Mouse (Mus musculus) forebrain, embryonic 12.5 days (tissue): ENCODE data around the gene Ednra. TPM values are rescaled to one million over a fixed set of nuclear protein-coding genes. Genes with fewer than 3 reads are reported as not detected.
"Not testable (repeated sequence)": the region's sequence is repeated elsewhere in the genome, so short reads cannot be mapped to it uniquely, and the experiment has no call there.

ENCODE experiments used
- ATAC-seq: fragments of 200-750 bp; cut with Nextera tagmentation; 2 replicates; pipeline ENCODE4 v1.8.0; 2017; ENCODE audit warnings: moderate TSS enrichment; ENCODE audit not compliant: low FRiP score
- H3K27ac ChIP-seq: fragments of 300-500 bp; sonication (generic); 2 replicates; pipeline ENCODE4 v1.5.1; 2016; ENCODE audit warnings: mild to moderate bottlenecking
- H3K27me3 ChIP-seq: fragments of 300-500 bp; sonication (generic); 2 replicates; pipeline ENCODE4 v1.6.1; 2016; ENCODE audit warnings: mild to moderate bottlenecking
- H3K36me3 ChIP-seq: fragments of 300-500 bp; sonication (generic); replicated peaks from 2 replicates; pipeline ENCODE4 v1.6.1; 2016; ENCODE audit warnings: mild to moderate bottlenecking
- H3K4me1 ChIP-seq: fragments of 300-500 bp; sonication (generic); 2 replicates; pipeline ENCODE4 v1.6.1; 2016
- H3K4me2 ChIP-seq: fragments of 300-500 bp; sonication (generic); 2 replicates; pipeline ENCODE4 v1.6.1; 2016; ENCODE audit warnings: mild to moderate bottlenecking, moderate library complexity
- H3K4me3 ChIP-seq: fragments of 300-500 bp; sonication (generic); replicated peaks from 2 replicates; pipeline ENCODE4 v1.5.1; 2016; ENCODE audit warnings: mild to moderate bottlenecking
- H3K9ac ChIP-seq: fragments of 300-500 bp; sonication (generic); 2 replicates; pipeline ENCODE4 v1.6.1; 2016; ENCODE audit warnings: mild to moderate bottlenecking
- H3K9me3 ChIP-seq: fragments of 300-500 bp; sonication (generic); 2 replicates; pipeline ENCODE4 v1.6.1; 2016
- WGBS: fragments of 180-500 bp; shearing (Covaris S2); methylation state at CpG from one replicate; pipeline ENCODE4 v1.1.7; 2016; 5-methylcytosine and 5-hydroxymethylcytosine counted together
- polyA plus RNA-seq: library from polyadenylated mRNA; unstranded; fragments of >200 nt; fragmentation: Nextera tagmentation; extraction: Ambion mirVana; gene quantifications from 2 replicates; pipeline ENCODE4 v1.2.1, GENCODE M21; 2016

The Ednra gene
- polyA plus RNA-seq, 1 experiment from 2014 or later, result 11.9 TPM

DNA sequence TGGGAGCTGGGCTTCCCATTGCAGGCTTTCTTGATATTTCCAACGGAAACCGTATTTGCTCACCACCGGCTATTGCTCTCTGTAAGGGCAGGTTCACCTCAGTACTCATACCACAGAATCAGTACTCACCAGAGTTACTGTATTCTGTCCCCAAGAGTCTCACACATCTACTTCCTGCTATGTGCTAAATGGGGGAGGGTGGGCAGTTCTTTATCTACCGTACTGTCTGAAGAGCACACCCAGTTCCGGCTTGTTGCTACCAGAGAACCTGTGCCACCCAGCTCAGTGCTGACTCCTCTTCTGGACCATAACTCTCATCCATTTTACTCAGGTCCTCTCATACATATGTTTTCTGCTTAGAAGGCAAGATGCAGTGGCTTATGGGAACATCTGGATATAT lies 10.6 kb downstream of the Ednra start:
- no peak for ATAC-seq
- Histone ChIP-seq H3K4me1 (no peaks in the 10 kb centered on the region), H3K4me3 (no peak overlapping the region), H3K9me3 (no peaks in the 10 kb centered on the region), H3K36me3 (no peaks in the 10 kb centered on the region), H3K4me2 (no peak overlapping the region), H3K9ac (no peak overlapping the region), H3K27me3 (no peaks in the 10 kb centered on the region), H3K27ac (no peak overlapping the region)
- 88% methylated on average over 5 of the region's 5 CpGs for WGBS

DNA sequence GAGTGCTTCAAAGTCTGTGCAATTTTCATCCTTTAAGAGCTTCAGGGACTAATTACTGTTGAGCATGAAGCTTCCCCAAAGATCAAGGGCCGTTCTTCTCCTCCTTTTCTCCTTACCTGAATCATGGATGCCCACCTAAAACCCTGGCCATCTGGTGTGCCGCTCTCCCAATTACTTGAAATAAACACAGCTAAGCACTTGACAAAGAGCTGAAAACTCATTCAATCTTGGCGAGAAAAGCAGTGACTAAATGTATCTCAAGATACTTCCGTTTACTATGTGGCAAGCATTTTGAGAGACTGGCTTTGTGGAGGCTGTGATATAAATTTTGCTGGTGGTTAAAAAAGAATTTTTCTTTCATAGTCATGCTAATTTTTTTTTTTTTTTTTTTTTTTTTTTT lies 19.5 kb downstream of the Ednra start:
- H3K9ac ChIP-seq, result no peak overlapping the region
- WGBS, result 86% methylated on average over 4 of the region's 4 CpGs
- H3K27ac ChIP-seq, result no peak overlapping the region
- no peak for ATAC-seq
- no peaks in the 10 kb centered on the region for H3K27me3 ChIP-seq
- no peaks in the 10 kb centered on the region for H3K4me1 ChIP-seq
- H3K4me3 ChIP-seq, result no peak overlapping the region
- H3K36me3 ChIP-seq, result no peaks in the 10 kb centered on the region
- no peaks in the 10 kb centered on the region for H3K9me3 ChIP-seq
- H3K4me2 ChIP-seq, result no peak overlapping the region

- Histone ChIP-seq H3K27me3 (no peaks in the 10 kb centered on the region), H3K9ac (no peak overlapping the region), H3K9me3 (no peaks in the 10 kb centered on the region), H3K4me2 (no peak overlapping the region), H3K4me3 (no peak overlapping the region), H3K27ac (no peak overlapping the region), H3K36me3 (no peaks in the 10 kb centered on the region), H3K4me1 (no peaks in the 10 kb centered on the region)
- WGBS, result 53% methylated on average over 10 of the region's 10 CpGs
- no peak for ATAC-seq
These were observed 26.2 kb downstream of the Ednra start for GRCm38 (mm10) chr8:77698028-77698427.

GRCm38 (mm10) chr8:77696182-77696581 lies 28.1 kb downstream of the Ednra start:
- Histone ChIP-seq H3K27me3 (no peaks in the 10 kb centered on the region), H3K9ac (no peak overlapping the region), H3K4me1 (no peaks in the 10 kb centered on the region), H3K4me2 (no peak overlapping the region), H3K4me3 (no peak overlapping the region), H3K27ac (no peak overlapping the region), H3K36me3 (no peaks in the 10 kb centered on the region), H3K9me3 (no peaks in the 10 kb centered on the region)
- 88% methylated on average over 4 of the region's 4 CpGs for WGBS
- no peak for ATAC-seq

- H3K4me1 ChIP-seq, result no peaks in the 10 kb centered on the region
- no peak overlapping the region for H3K4me3 ChIP-seq
- H3K4me2 ChIP-seq, result no peak overlapping the region
- ATAC-seq, result no peak
- WGBS, result 50% methylated on average over 5 of the region's 5 CpGs
- no peak overlapping the region for H3K9ac ChIP-seq
- no peak overlapping the region for H3K27ac ChIP-seq
- H3K9me3 ChIP-seq, result no peaks in the 10 kb centered on the region
- H3K36me3 ChIP-seq, result no peaks in the 10 kb centered on the region
- no peaks in the 10 kb centered on the region for H3K27me3 ChIP-seq
These were observed 28.7 kb downstream of the Ednra start for GRCm38 (mm10) chr8:77695486-77696058.

- Histone ChIP-seq H3K9me3 (no peaks in the 10 kb centered on the region), H3K4me2 (no peak overlapping the region), H3K9ac (no peak overlapping the region), H3K27me3 (no peaks in the 10 kb centered on the region), H3K4me3 (no peak overlapping the region), H3K4me1 (no peaks in the 10 kb centered on the region), H3K36me3 (no peaks in the 10 kb centered on the region), H3K27ac (no peak overlapping the region)
- no peak for ATAC-seq
- WGBS, result 85% methylated on average over 3 of the region's 3 CpGs
These were observed 29.2 kb downstream of the Ednra start for GRCm38 (mm10) chr8:77695070-77695469.

DNA sequence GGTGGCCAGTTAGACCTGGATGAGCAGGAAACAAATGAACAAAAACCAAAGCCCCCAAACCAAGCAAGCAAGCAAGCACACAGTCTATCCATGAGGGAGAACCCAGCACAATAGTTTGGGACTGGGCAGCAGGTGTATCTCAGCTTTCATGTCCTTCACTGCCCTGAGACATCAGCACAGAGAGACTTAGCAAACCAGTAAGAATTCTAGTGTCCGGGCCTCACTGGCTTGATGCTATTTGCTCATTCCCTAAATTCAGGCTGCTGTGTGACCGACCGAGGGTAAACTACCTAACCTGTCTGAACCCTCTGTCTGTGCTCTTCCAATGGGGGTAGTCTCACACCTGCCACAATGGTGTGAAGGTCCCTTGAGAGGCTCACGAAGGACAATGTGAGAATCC lies 29.7 kb downstream of the Ednra start:
- no peak overlapping the region for H3K27ac ChIP-seq
- no peaks in the 10 kb centered on the region for H3K9me3 ChIP-seq
- WGBS, result 89% methylated on average over 4 of the region's 4 CpGs
- H3K27me3 ChIP-seq, result no peaks in the 10 kb centered on the region
- no peaks in the 10 kb centered on the region for H3K4me1 ChIP-seq
- no peak overlapping the region for H3K9ac ChIP-seq
- ATAC-seq, result no peak
- no peak overlapping the region for H3K4me3 ChIP-seq
- H3K4me2 ChIP-seq, result no peak overlapping the region
- no peaks in the 10 kb centered on the region for H3K36me3 ChIP-seq

DNA sequence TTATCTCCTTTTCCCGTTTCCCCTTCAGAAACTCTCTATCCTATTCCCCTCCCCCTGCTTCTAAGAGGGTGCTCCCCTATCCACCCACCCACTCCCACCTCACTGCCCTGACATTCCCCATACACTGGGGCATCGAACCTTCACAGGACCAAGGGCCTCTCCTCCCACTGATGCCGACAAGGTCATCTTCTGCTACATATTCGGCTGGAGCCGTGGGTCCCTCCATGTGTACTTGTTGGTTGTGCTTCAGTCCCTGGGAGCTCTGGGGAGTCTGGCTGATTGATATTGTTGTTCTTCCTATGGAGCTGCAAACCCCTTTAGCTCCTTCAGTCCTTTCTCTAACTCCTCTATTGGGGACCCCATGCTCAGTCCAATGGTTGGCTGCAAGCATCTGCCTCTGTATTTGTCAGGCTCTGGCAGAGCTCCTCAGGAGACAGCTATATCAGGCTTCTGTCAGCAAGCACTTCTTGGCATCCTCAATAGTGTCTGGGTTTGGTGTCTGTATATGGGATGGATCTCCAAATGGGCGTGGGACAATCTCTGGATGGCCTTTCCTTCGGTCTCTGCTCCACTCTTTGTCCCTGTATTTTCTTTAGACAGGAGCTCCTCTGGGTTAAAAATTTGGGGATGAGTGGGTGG lies 34.7 kb downstream of the Ednra start:
- not testable (repeated sequence) for H3K27ac ChIP-seq, H3K9me3 ChIP-seq
- 88% methylated on average over 7 of the region's 7 CpGs for WGBS

DNA sequence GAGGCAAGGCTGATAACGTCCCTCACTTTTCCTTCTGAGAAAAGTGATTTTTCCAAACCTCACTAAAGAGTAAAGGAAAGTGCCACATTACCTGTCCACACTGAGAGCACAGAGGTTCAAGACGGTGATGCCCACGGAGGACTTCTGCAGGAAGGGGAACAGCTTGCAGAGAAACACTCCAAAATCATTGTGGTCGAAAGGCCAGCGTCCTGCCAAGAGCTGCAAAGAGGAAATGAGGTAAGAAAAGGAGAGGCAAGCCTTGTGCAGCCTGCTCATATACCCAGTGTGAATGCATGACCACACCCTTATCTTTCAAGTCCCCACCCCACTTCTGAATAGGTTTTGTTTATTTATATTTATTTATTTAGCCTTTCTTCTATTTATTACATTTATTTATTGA lies 35.3 kb downstream of the Ednra start:
- H3K9ac ChIP-seq, result no peak overlapping the region
- no peaks in the 10 kb centered on the region for H3K9me3 ChIP-seq
- no peak overlapping the region for H3K4me3 ChIP-seq
- WGBS, result 71% methylated on average over 5 of the region's 5 CpGs
- H3K36me3 ChIP-seq, result no peaks in the 10 kb centered on the region
- H3K27me3 ChIP-seq, result no peaks in the 10 kb centered on the region
- H3K27ac ChIP-seq, result no peak overlapping the region
- no peaks in the 10 kb centered on the region for H3K4me1 ChIP-seq
- no peak for ATAC-seq
- no peak overlapping the region for H3K4me2 ChIP-seq

More for the DNA sequence above, 34.7 kb downstream of the Ednra start:
- H3K4me2 ChIP-seq, H3K9ac ChIP-seq, H3K27me3 ChIP-seq, ATAC-seq, H3K4me3 ChIP-seq, H3K36me3 ChIP-seq, H3K4me1 ChIP-seq: not testable (repeated sequence)

- Histone ChIP-seq H3K9me3 (no peaks in the 10 kb centered on the region), H3K27me3 (no peaks in the 10 kb centered on the region), H3K36me3 (no peaks in the 10 kb centered on the region), H3K4me1 (no peaks in the 10 kb centered on the region), H3K4me2 (no peak overlapping the region), H3K27ac (no peak overlapping the region), H3K4me3 (no peak overlapping the region), H3K9ac (no peak overlapping the region)
- no peak for ATAC-seq
- 95% methylated on average over 6 of the region's 6 CpGs for WGBS
These were observed 39.9 kb downstream of the Ednra start for GRCm38 (mm10) chr8:77684372-77684771.

DNA sequence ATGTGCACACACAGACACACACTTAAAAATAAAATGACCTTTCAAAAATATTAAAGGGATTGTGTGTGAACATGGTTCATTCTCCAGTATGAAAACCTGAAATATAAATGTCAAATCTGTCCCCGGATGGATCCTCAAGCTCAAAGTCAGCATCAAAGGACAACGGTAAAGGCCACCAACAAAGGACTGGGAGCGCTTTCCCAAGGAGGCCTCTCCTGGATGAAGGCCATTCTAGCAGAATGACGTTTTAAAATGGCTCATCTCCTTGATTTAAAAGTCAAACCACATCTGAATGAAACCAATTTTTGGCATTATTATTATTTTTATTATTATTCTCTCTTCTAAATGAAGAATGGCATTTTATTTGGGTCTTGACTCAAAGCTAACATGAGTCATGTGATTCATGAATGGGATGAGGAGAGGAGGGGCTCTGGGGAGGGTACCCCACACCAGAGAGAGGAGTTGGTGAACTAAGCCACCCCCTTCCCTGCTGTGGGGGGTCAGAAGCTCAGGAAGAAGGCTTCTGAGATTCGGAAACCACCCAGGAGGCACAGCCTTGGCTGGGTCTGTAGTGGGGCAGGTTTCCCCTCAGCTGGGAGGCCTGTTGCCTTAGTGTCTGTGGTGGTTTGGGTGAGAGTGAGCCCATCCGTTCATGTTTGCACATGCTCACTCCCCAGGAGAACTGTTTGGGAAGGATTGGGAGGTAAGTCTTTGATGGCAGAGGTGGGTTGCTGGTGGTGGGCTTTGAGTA lies 40.7 kb downstream of the Ednra start:
- H3K4me3 ChIP-seq, result no peak overlapping the region
- no peak overlapping the region for H3K27ac ChIP-seq
- no peak for ATAC-seq
- no peaks in the 10 kb centered on the region for H3K4me1 ChIP-seq
- H3K9me3 ChIP-seq, result no peaks in the 10 kb centered on the region
- no peaks in the 10 kb centered on the region for H3K27me3 ChIP-seq
- H3K9ac ChIP-seq, result no peak overlapping the region
- WGBS, result 78% methylated on average over 6 of the region's 6 CpGs
- no peak overlapping the region for H3K4me2 ChIP-seq
- no peaks in the 10 kb centered on the region for H3K36me3 ChIP-seq

- no peaks in the 10 kb centered on the region for H3K4me1 ChIP-seq
- no peak overlapping the region for H3K27ac ChIP-seq
- no peak for ATAC-seq
- H3K9ac ChIP-seq, result no peak overlapping the region
- no peaks in the 10 kb centered on the region for H3K27me3 ChIP-seq
- H3K36me3 ChIP-seq, result no peaks in the 10 kb centered on the region
- H3K4me2 ChIP-seq, result no peak overlapping the region
- 67% methylated on average over 15 of the region's 15 CpGs for WGBS
- H3K9me3 ChIP-seq, result no peaks in the 10 kb centered on the region
- no peak overlapping the region for H3K4me3 ChIP-seq
These were observed 42.0 kb downstream of the Ednra start for GRCm38 (mm10) chr8:77682008-77682934.
